Comparison of ENCODE assay signal across 8 mouse cellular contexts in genomic region chr4:155397511-155398221, GRCm38 (mm10). TPM values are rescaled to one million over a fixed set of nuclear protein-coding genes. Genes with fewer than 3 reads are reported as not detected.
A peak's percentile ranks its signal among the peaks of the same experiment; 100 is the strongest.
DNase-seq lines count a peak whose midpoint lies in the region; TF ChIP-seq lines count a peak whose summit lies in the region.

Gene Gabrd (minus strand): TSS chr4:155398112.

- H3K36me3 ChIP-seq in E14TG2a.4 (ENCODE audit: insufficient read depth, low read length), result no peaks in the 10 kb centered on the region
- H3K36me3 ChIP-seq in forebrain, embryonic 10.5 days (replicated peaks), result no peaks in the 10 kb centered on the region

- TF ChIP-seq CTCF in E14TG2a.4 (conservative IDR thresholded peaks at IDR 0.05; ENCODE audit: low read length), result no peak
- TF ChIP-seq CTCF in bone marrow, adult 2 months (IDR thresholded peaks at IDR 0.05; ENCODE audit: control insufficient read depth, insufficient read depth, low read length), result no peak

- 1% methylated on average over 55 of the region's 57 CpGs for WGBS in bone marrow, adult 2 months
- under 1% methylated on average over 56 of the region's 57 CpGs for WGBS in forebrain, embryonic 10.5 days

- TF ChIP-seq POLR2A in bone marrow, adult 2 months (IDR thresholded peaks at IDR 0.05; ENCODE audit: borderline replicate concordance, control insufficient read depth, low read depth, low read length), result 0 out of 2 replicates have a peak, but pooled peaks have one; percentile 10

- no peaks in the 10 kb centered on the region for H3K9me3 ChIP-seq in E14TG2a.4 (ENCODE audit: low read length)
- no peaks in the 10 kb centered on the region for H3K9me3 ChIP-seq in forebrain, embryonic 10.5 days

- peaks cover 69% of the 10 kb centered on the region for H3K27me3 ChIP-seq in E14TG2a.4 (ENCODE audit: insufficient read depth, low read length)
- H3K27me3 ChIP-seq in forebrain, embryonic 10.5 days (ENCODE audit: poor library complexity, severe bottlenecking), result peaks cover 56% of the 10 kb centered on the region

- H3K4me1 ChIP-seq in E14TG2a.4 (replicated peaks; ENCODE audit: low read depth, low read length), result peaks cover 4% of the 10 kb centered on the region; the same call in 1 of the 2 replicates
- H3K4me1 ChIP-seq in bone marrow, adult 2 months (ENCODE audit: control insufficient read depth, insufficient read depth, low read length), result no peaks in the 10 kb centered on the region
- H3K4me1 ChIP-seq in forebrain, embryonic 10.5 days, result peaks cover 11% of the 10 kb centered on the region

- H3K27ac ChIP-seq in bone marrow, adult 2 months (ENCODE audit: control insufficient read depth, insufficient read depth, low read depth, low read length, poor library complexity), result no peak within 1 kb of the TSS
- no peak within 1 kb of the TSS for H3K27ac ChIP-seq in forebrain, embryonic 10.5 days

- H3K4me3 ChIP-seq in E14TG2a.4 (replicated peaks; ENCODE audit: low read length), result peak within 1 kb of the TSS; percentile 84
- H3K4me3 ChIP-seq in bone marrow, adult 2 months (replicated peaks; ENCODE audit: control insufficient read depth, low read depth, low read length), result no peak within 1 kb of the TSS
- peak within 1 kb of the TSS; percentile 52 for H3K4me3 ChIP-seq in forebrain, embryonic 10.5 days

- peak; percentile 66 for DNase-seq in forebrain, embryonic 10.5 days (ENCODE audit: extremely low spot score, low spot score)
- peak; percentile 82 for DNase-seq in heart, postnatal 4 days
- DNase-seq in layer of hippocampus, postnatal 25 days (ENCODE audit: extremely low spot score in 1 of 2, low spot score in 1 of 2), result peak in 1 of 2 experiments; percentile 45
- peak; percentile 48 for DNase-seq in lung, postnatal 14 days
- DNase-seq in right cerebral cortex, postnatal 10 days (ENCODE audit: low spot score in 2 of 2), result peak; percentile 56 to 64
- no peak for DNase-seq in natural killer cell, adult 2 months (ENCODE audit: low spot score in 2 of 2)

RNA-seq across cellular contexts. Expression of gene Gabrd, which starts in this region (rescaled TPM):
- polyA plus RNA-seq in bone marrow, adult 2 months (2011; ENCODE audit: insufficient read depth, insufficient read length, low replicate concordance, missing spikeins), result not detected in 2 replicates
- polyA plus RNA-seq in forebrain, embryonic 10.5 days (2016; fragmentation: Nextera tagmentation; extraction: Ambion mirVana), result not detected in 2 replicates
- not detected for total RNA-seq in heart, postnatal 4 days (2021)
- 10 to 100 TPM; 19.7 to 22.2 TPM for total RNA-seq in layer of hippocampus, postnatal 25 days (2021)

Comparison
In these comparisons a context has a peak if more than half of its experiments do, and no peak if none do; other contexts are left out.
1. RNA of gene Gabrd (total RNA-seq): 19.7 to 22.2 TPM in layer of hippocampus, postnatal 25 days; not detected in heart, postnatal 4 days; every median in the first group is over 10 times any median in the second.
2. Peak in DNase-seq and H3K4me3 ChIP-seq in forebrain, embryonic 10.5 days; RNA of the gene not detected or under 1 TPM.
3. Peak in DNase-seq in heart, postnatal 4 days; RNA of the gene not detected or under 1 TPM.
4. DNase-seq: peak in lung, postnatal 14 days (single experiment) and right cerebral cortex, postnatal 10 days (2 of 2); none in natural killer cell, adult 2 months (0 of 2).